ENCODE assay signal across 22 mouse cellular contexts in genomic region chr17:7679786-7680185, GRCm38 (mm10).
DNase-seq lines count a peak whose midpoint lies in the region; ATAC-seq and TF ChIP-seq lines count a peak whose summit lies in the region.
"Had no signal": no experiment of that assay in that cellular context is flagged by ENCODE, and none has a peak within 500 bp of the region (broad histone marks: within the 10 kb centered on the region; RNA-seq: fewer than 3 reads in every experiment).

No protein-coding gene starts in this region.

- no peak for TF ChIP-seq CTCF in gastrocnemius, adult 2 months (IDR thresholded peaks at IDR 0.05)
- TF ChIP-seq CTCF in heart, adult 2 months (IDR thresholded peaks at IDR 0.05), result no peak

- DNase-seq in gastrocnemius, adult 2 months, result no peak
- no peak for DNase-seq in gastrocnemius, postnatal 10 days
- DNase-seq in heart, adult 11 months, result peak; percentile 63
- no peak for DNase-seq in heart, postnatal 4 days
- DNase-seq in heart, embryonic 10.5 days (ENCODE audit: low spot score), result peak; percentile 60
- DNase-seq in heart, adult 2 months, result no peak
- DNase-seq: adrenal gland, adult 2 months; adrenal gland, adult 8-10 months; adrenal gland, postnatal 10 days; adrenal gland, postnatal 14 days; adrenal gland, postnatal 25 days; adrenal gland, postnatal 36 days; B cell, adult 2 months; cerebellum, adult 11 months; cerebellum, adult 11-12 months had no signal

- no peak overlapping the region for H3K4me2 ChIP-seq in heart, embryonic 15.5 days
- H3K4me2 ChIP-seq in heart, embryonic 11.5 days, result no peak overlapping the region

- ATAC-seq in heart, embryonic 15.5 days (replicated peaks; ENCODE audit: insufficient number of reproducible peaks, insufficient read depth, low FRiP score, low read depth), result no peak
- ATAC-seq in heart, embryonic 11.5 days (replicated peaks; ENCODE audit: insufficient number of reproducible peaks, low FRiP score, low TSS enrichment), result no peak
- ATAC-seq: activated CD4-positive, CD25-positive, alpha-beta regulatory T cell, adult 4 months; CD4-positive, CD25-positive, alpha-beta regulatory T cell, adult 4 months; Patski had no signal

- no peak overlapping the region for H3K4me3 ChIP-seq in gastrocnemius, adult 2 months
- no peak overlapping the region for H3K4me3 ChIP-seq in heart, embryonic 10.5 days
- H3K4me3 ChIP-seq in heart, adult 2 months, result no peak overlapping the region
- H3K4me3 ChIP-seq in heart, embryonic 15.5 days, result no peak overlapping the region
- no peak overlapping the region for H3K4me3 ChIP-seq in heart, embryonic 11.5 days (ENCODE audit: low read depth, low read length)

- no peak overlapping the region for H3K9ac ChIP-seq in heart, adult 2 months (ENCODE audit: low read depth, low read length)
- H3K9ac ChIP-seq in heart, embryonic 15.5 days, result no peak overlapping the region
- no peak overlapping the region for H3K9ac ChIP-seq in heart, embryonic 11.5 days (ENCODE audit: low read depth, low read length)

- no peak for TF ChIP-seq EP300 in heart, adult 2 months (IDR thresholded peaks at IDR 0.05; ENCODE audit: insufficient read depth, low read depth, low read length)

- H3K36me3 ChIP-seq in heart, embryonic 10.5 days, result no peaks in the 10 kb centered on the region
- no peaks in the 10 kb centered on the region for H3K36me3 ChIP-seq in heart, adult 2 months (ENCODE audit: control insufficient read depth, insufficient read depth, low read length)
- H3K36me3 ChIP-seq in heart, embryonic 15.5 days, result no peaks in the 10 kb centered on the region
- no peaks in the 10 kb centered on the region for H3K36me3 ChIP-seq in heart, embryonic 11.5 days (ENCODE audit: control insufficient read depth, insufficient read depth, low read length)
- H3K36me3 ChIP-seq: G1E had no signal

- no peaks in the 10 kb centered on the region for H3K4me1 ChIP-seq in heart, embryonic 10.5 days
- peaks cover 1% of the 10 kb centered on the region; the same call in 1 of the 2 replicates for H3K4me1 ChIP-seq in heart, adult 2 months (ENCODE audit: control insufficient read depth, insufficient read depth, low read length)
- H3K4me1 ChIP-seq in heart, embryonic 15.5 days (replicated peaks), result no peaks in the 10 kb centered on the region
- no peaks in the 10 kb centered on the region for H3K4me1 ChIP-seq in heart, embryonic 11.5 days (ENCODE audit: control insufficient read depth, insufficient read depth, low read length)

- intact Hi-C loops in gastrocnemius, adult 2 months (cut with DNase I), result no loop called here
- intact Hi-C loops in heart, adult 2 months (cut with DNase I), result no loop called here

- H3K27me3 ChIP-seq in heart, embryonic 10.5 days (ENCODE audit: insufficient read depth, poor library complexity, severe bottlenecking), result 0 out of 2 replicates have a peak, but pooled peaks cover 2% of the 10 kb centered on the region
- H3K27me3 ChIP-seq in heart, adult 2 months (ENCODE audit: control insufficient read depth, insufficient read depth, low read length), result no peaks in the 10 kb centered on the region
- H3K27me3 ChIP-seq in heart, embryonic 15.5 days, result no peaks in the 10 kb centered on the region
- no peaks in the 10 kb centered on the region for H3K27me3 ChIP-seq in heart, embryonic 11.5 days (ENCODE audit: control insufficient read depth, insufficient read depth, low read length)
- H3K27me3 ChIP-seq: CH12.LX, Patski had no signal

- H3K9me3 ChIP-seq in heart, embryonic 10.5 days, result no peaks in the 10 kb centered on the region
- H3K9me3 ChIP-seq in heart, embryonic 15.5 days (replicated peaks), result no peaks in the 10 kb centered on the region
- H3K9me3 ChIP-seq in heart, embryonic 11.5 days (replicated peaks; ENCODE audit: control insufficient read depth, low read length), result no peaks in the 10 kb centered on the region

- H3K79me2 ChIP-seq in heart, adult 2 months (replicated peaks; ENCODE audit: control insufficient read depth, insufficient read depth, low read length), result no peaks in the 10 kb centered on the region

- no peak for TF ChIP-seq POLR2A in heart, adult 2 months (IDR thresholded peaks at IDR 0.05; ENCODE audit: insufficient read depth, low read depth, low read length)

- H3K27ac ChIP-seq in gastrocnemius, adult 2 months, result peak overlapping the region; percentile 54
- no peak overlapping the region for H3K27ac ChIP-seq in heart, embryonic 10.5 days
- no peak overlapping the region for H3K27ac ChIP-seq in heart, adult 2 months
- H3K27ac ChIP-seq in heart, embryonic 15.5 days, result peak overlapping the region; percentile 61; the same call in 1 of the 2 replicates
- no peak overlapping the region for H3K27ac ChIP-seq in heart, embryonic 11.5 days (ENCODE audit: low read depth, low read length)

Comparison
In these comparisons a context has a peak if more than half of its experiments do, and no peak if none do; other contexts are left out.
1. DNase-seq: peak in heart, adult 11 months (single experiment) and heart, embryonic 10.5 days (single experiment); none in gastrocnemius, adult 2 months (single experiment), gastrocnemius, postnatal 10 days (single experiment), heart, postnatal 4 days (single experiment) and heart, adult 2 months (0 of 2).
2. H3K27ac ChIP-seq: peak in gastrocnemius, adult 2 months (single experiment) and heart, embryonic 15.5 days (single experiment); none in heart, embryonic 10.5 days (single experiment), heart, adult 2 months (single experiment) and heart, embryonic 11.5 days (single experiment).